Mouse (Mus musculus) liver, embryonic 14.5 days (tissue): ENCODE data around the gene Rplp0.

Experiments used
- CTCF ChIP-seq: IDR thresholded peaks from 2 replicates; pipeline ENCODE4 v1.5.1; 2016; ENCODE audit warnings: antibody characterized with exemption, low read depth, control low read depth
- EP300 ChIP-seq: IDR thresholded peaks from 2 replicates; pipeline ENCODE4 v1.6.1; 2016; ENCODE audit warnings: antibody characterized with exemption, low read depth

DNA sequence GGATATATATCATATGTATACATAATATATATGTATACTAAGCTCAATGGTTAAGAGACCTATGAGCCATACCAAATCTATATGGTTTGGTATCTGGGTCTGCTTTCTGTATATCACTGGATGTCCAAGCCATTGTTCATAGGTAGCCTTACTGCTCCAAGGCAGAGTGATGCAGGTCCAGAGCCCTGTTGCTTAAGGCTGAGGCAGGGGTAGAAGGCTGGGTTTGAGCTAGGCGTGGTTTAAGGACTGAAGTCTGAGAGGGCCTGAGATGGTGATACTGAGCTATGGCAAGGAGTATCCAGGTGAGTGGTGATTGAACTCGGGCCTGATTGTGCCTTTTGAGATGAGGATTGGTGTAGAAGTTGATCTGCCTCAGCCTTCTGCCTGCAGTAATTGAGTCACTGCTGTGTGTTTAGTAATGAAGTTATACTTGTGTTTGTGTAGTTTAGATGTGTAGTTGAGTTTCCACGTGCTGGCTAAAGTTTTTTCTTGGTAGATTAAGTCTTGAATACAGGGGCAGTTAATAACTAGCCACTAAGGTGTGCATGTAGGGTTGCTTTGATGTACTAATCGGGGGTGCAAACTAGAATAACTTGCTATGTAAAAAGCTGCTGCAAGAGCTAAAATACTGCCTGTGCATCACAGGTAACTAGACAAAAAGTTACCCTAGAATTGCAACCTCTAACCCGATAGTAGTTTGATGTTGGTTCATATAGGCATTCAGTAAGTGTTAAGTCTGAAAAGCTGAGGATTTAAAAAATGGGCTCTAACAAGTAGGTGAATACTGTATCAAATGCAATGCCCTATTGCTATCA, 4.7 kb downstream of the Rplp0 start:
- TF ChIP-seq CTCF (no peak), EP300 (0 out of 2 replicates have a peak, but pooled peaks have one; percentile 5)
